Mouse (Mus musculus): ENCODE measurements around the gene Eef2.
"Not testable (repeated sequence)": the region's sequence is repeated elsewhere in the genome, so short reads cannot be mapped to it uniquely, and the experiment has no call there.

Gene Eef2

GRCm38 (mm10) chr10:81180946-81181345, 4.5 kb downstream of the Eef2 start:
- DNase-seq = no peak

GRCm38 (mm10) chr10:81181860-81182259, 5.4 kb downstream of the Eef2 start:
- DNase-seq = not testable (repeated sequence)

GRCm38 (mm10) chr10:81182336-81183333, 6.2 kb downstream of the Eef2 start, which contains the start of gene Dapk3:
Dapk3 (plus strand) TSS chr10:81183005.
- peak; percentile 98 for DNase-seq

GRCm38 (mm10) chr10:81183805-81184204, 7.4 kb downstream of the Eef2 start, which contains the start of gene 4930442H23Rik:
4930442H23Rik (minus strand) TSS chr10:81183849.
- no peak for DNase-seq

GRCm38 (mm10) chr10:81184765-81185164, 8.3 kb downstream of the Eef2 start:
- no peak for DNase-seq

GRCm38 (mm10) chr10:81187161-81187560, 10.7 kb downstream of the Eef2 start:
- DNase-seq = no peak

- no peak for DNase-seq
Observed at GRCm38 (mm10) chr10:81189821-81190220, 13.4 kb downstream of the Eef2 start.

GRCm38 (mm10) chr10:81190236-81190911, 13.9 kb downstream of the Eef2 start:
- DNase-seq = peak; percentile 56 to 71

GRCm38 (mm10) chr10:81190912-81191321, 14.5 kb downstream of the Eef2 start:
- DNase-seq = no peak

- no peak for DNase-seq
Observed at GRCm38 (mm10) chr10:81191342-81191982, 15.0 kb downstream of the Eef2 start.

GRCm38 (mm10) chr10:81192270-81192967, 16.0 kb downstream of the Eef2 start:
- peak; percentile 88 to 91 for DNase-seq

GRCm38 (mm10) chr10:81192968-81193501, 16.6 kb downstream of the Eef2 start:
- peak; percentile 64 to 71 for DNase-seq

GRCm38 (mm10) chr10:81193991-81194774, 17.8 kb downstream of the Eef2 start:
- DNase-seq = peak; percentile 63 to 75

GRCm38 (mm10) chr10:81195300-81195699, 18.9 kb downstream of the Eef2 start:
- no peak for DNase-seq

GRCm38 (mm10) chr10:81196470-81197065, 20.1 kb downstream of the Eef2 start:
- no peak for DNase-seq

- no peak for DNase-seq
Observed at GRCm38 (mm10) chr10:81197305-81197704, 20.9 kb downstream of the Eef2 start.

- peak; percentile 81 to 87 for DNase-seq
Observed at GRCm38 (mm10) chr10:81198230-81198629, 21.8 kb downstream of the Eef2 start.

- no peak for DNase-seq
Observed at GRCm38 (mm10) chr10:81198990-81199389, 22.6 kb downstream of the Eef2 start.

GRCm38 (mm10) chr10:81200141-81200540, 23.7 kb downstream of the Eef2 start:
- DNase-seq = no peak

GRCm38 (mm10) chr10:81200605-81201287, 24.3 kb downstream of the Eef2 start:
- DNase-seq = no peak

All from cerebellum, postnatal 10 days (tissue).